Mouse (Mus musculus): Measurements from ENCODE around the gene Tmem184b. TPM values are rescaled to one million over a fixed set of nuclear protein-coding genes. Genes with fewer than 3 reads are reported as not detected.

Gene Tmem184b
- polyA plus RNA-seq, 1 experiment from 2014 or later = 55.0 TPM

- H3K4me3 ChIP-seq (ENCODE audit: low read depth, low read length) = no peak overlapping the region
- no peak overlapping the region for H3K9ac ChIP-seq (ENCODE audit: low read depth, low read length)
- H3K9me3 ChIP-seq (replicated peaks; ENCODE audit: control insufficient read depth, low read length) = no peaks in the 10 kb centered on the region
- peak overlapping the region; percentile 38; the same call in 1 of the 2 replicates for H3K4me2 ChIP-seq
- no peaks in the 10 kb centered on the region for H3K27me3 ChIP-seq (ENCODE audit: control insufficient read depth, insufficient read depth, low read length)
- no peak for ATAC-seq (replicated peaks; ENCODE audit: insufficient number of reproducible peaks, low FRiP score, low TSS enrichment)
- no peak overlapping the region for H3K27ac ChIP-seq (ENCODE audit: low read depth, low read length)
- peaks cover 51% of the 10 kb centered on the region for H3K4me1 ChIP-seq (ENCODE audit: control insufficient read depth, insufficient read depth, low read length)
- WGBS (ENCODE audit: insufficient replicate concordance) = 73% methylated on average over 14 of the region's 14 CpGs
- H3K36me3 ChIP-seq (ENCODE audit: control insufficient read depth, insufficient read depth, low read length) = 0 out of 2 replicates have a peak, but pooled peaks cover 3% of the 10 kb centered on the region
Measured at GRCm38 (mm10) chr15:79399231-79400052, 3.9 kb downstream of the Tmem184b start.

GRCm38 (mm10) chr15:79396736-79397135 is 6.6 kb downstream of the Tmem184b start:
- Histone ChIP-seq H3K9me3 (replicated peaks; ENCODE audit: control insufficient read depth, low read length) (no peaks in the 10 kb centered on the region), H3K27me3 (ENCODE audit: control insufficient read depth, insufficient read depth, low read length) (no peaks in the 10 kb centered on the region), H3K9ac (ENCODE audit: low read depth, low read length) (no peak overlapping the region), H3K4me3 (ENCODE audit: low read depth, low read length) (no peak overlapping the region), H3K4me1 (ENCODE audit: control insufficient read depth, insufficient read depth, low read length) (peaks cover 68% of the 10 kb centered on the region), H3K4me2 (no peak overlapping the region), H3K27ac (ENCODE audit: low read depth, low read length) (no peak overlapping the region), H3K36me3 (ENCODE audit: control insufficient read depth, insufficient read depth, low read length) (0 out of 2 replicates have a peak, but pooled peaks cover 3% of the 10 kb centered on the region)
- WGBS (ENCODE audit: insufficient replicate concordance) = 70% methylated on average over 11 of the region's 11 CpGs
- no peak for ATAC-seq (replicated peaks; ENCODE audit: insufficient number of reproducible peaks, low FRiP score, low TSS enrichment)

- no peaks in the 10 kb centered on the region for H3K27me3 ChIP-seq (ENCODE audit: control insufficient read depth, insufficient read depth, low read length)
- no peak overlapping the region for H3K9ac ChIP-seq (ENCODE audit: low read depth, low read length)
- 58% methylated on average over 6 of the region's 6 CpGs for WGBS (ENCODE audit: insufficient replicate concordance)
- 0 out of 2 replicates have a peak, but pooled peaks cover 3% of the 10 kb centered on the region for H3K36me3 ChIP-seq (ENCODE audit: control insufficient read depth, insufficient read depth, low read length)
- no peak overlapping the region for H3K27ac ChIP-seq (ENCODE audit: low read depth, low read length)
- peaks cover 69% of the 10 kb centered on the region for H3K4me1 ChIP-seq (ENCODE audit: control insufficient read depth, insufficient read depth, low read length)
- peak overlapping the region; percentile 14; the same call in 1 of the 2 replicates for H3K4me2 ChIP-seq
- no peak overlapping the region for H3K4me3 ChIP-seq (ENCODE audit: low read depth, low read length)
- no peaks in the 10 kb centered on the region for H3K9me3 ChIP-seq (replicated peaks; ENCODE audit: control insufficient read depth, low read length)
- ATAC-seq (replicated peaks; ENCODE audit: insufficient number of reproducible peaks, low FRiP score, low TSS enrichment) = no peak
Measured at GRCm38 (mm10) chr15:79395281-79395680, 8.1 kb downstream of the Tmem184b start.

- H3K27ac ChIP-seq (ENCODE audit: low read depth, low read length) = no peak overlapping the region
- H3K36me3 ChIP-seq (ENCODE audit: control insufficient read depth, insufficient read depth, low read length) = 0 out of 2 replicates have a peak, but pooled peaks cover 3% of the 10 kb centered on the region
- peak overlapping the region; percentile 14; the same call in 1 of the 2 replicates for H3K4me2 ChIP-seq
- WGBS (ENCODE audit: insufficient replicate concordance) = 75% methylated on average over 4 of the region's 4 CpGs
- H3K4me1 ChIP-seq (ENCODE audit: control insufficient read depth, insufficient read depth, low read length) = peaks cover 69% of the 10 kb centered on the region
- no peaks in the 10 kb centered on the region for H3K27me3 ChIP-seq (ENCODE audit: control insufficient read depth, insufficient read depth, low read length)
- no peak overlapping the region for H3K9ac ChIP-seq (ENCODE audit: low read depth, low read length)
- no peak for ATAC-seq (replicated peaks; ENCODE audit: insufficient number of reproducible peaks, low FRiP score, low TSS enrichment)
- no peak overlapping the region for H3K4me3 ChIP-seq (ENCODE audit: low read depth, low read length)
- H3K9me3 ChIP-seq (replicated peaks; ENCODE audit: control insufficient read depth, low read length) = no peaks in the 10 kb centered on the region
Measured at GRCm38 (mm10) chr15:79394842-79395241, 8.5 kb downstream of the Tmem184b start.

GRCm38 (mm10) chr15:79393101-79393500 is 10.3 kb downstream of the Tmem184b start:
- WGBS (ENCODE audit: insufficient replicate concordance) = 81% methylated on average over 6 of the region's 6 CpGs
- H3K36me3 ChIP-seq (ENCODE audit: control insufficient read depth, insufficient read depth, low read length) = 0 out of 2 replicates have a peak, but pooled peaks cover 2% of the 10 kb centered on the region
- no peak overlapping the region for H3K4me2 ChIP-seq
- no peaks in the 10 kb centered on the region for H3K9me3 ChIP-seq (replicated peaks; ENCODE audit: control insufficient read depth, low read length)
- no peak overlapping the region for H3K9ac ChIP-seq (ENCODE audit: low read depth, low read length)
- no peak for ATAC-seq (replicated peaks; ENCODE audit: insufficient number of reproducible peaks, low FRiP score, low TSS enrichment)
- H3K27ac ChIP-seq (ENCODE audit: low read depth, low read length) = 0 out of 2 replicates have a peak overlapping the region, but pooled peaks have one; percentile 89
- peaks cover 74% of the 10 kb centered on the region for H3K4me1 ChIP-seq (ENCODE audit: control insufficient read depth, insufficient read depth, low read length)
- H3K4me3 ChIP-seq (ENCODE audit: low read depth, low read length) = no peak overlapping the region
- H3K27me3 ChIP-seq (ENCODE audit: control insufficient read depth, insufficient read depth, low read length) = no peaks in the 10 kb centered on the region

GRCm38 (mm10) chr15:79392527-79392926 is 10.8 kb downstream of the Tmem184b start:
- WGBS (ENCODE audit: insufficient replicate concordance) = 72% methylated on average over 5 of the region's 5 CpGs
- H3K4me2 ChIP-seq = peak overlapping the region; percentile 7; the same call in 1 of the 2 replicates
- no peaks in the 10 kb centered on the region for H3K9me3 ChIP-seq (replicated peaks; ENCODE audit: control insufficient read depth, low read length)
- no peak overlapping the region for H3K4me3 ChIP-seq (ENCODE audit: low read depth, low read length)
- H3K4me1 ChIP-seq (ENCODE audit: control insufficient read depth, insufficient read depth, low read length) = peaks cover 76% of the 10 kb centered on the region
- no peaks in the 10 kb centered on the region for H3K27me3 ChIP-seq (ENCODE audit: control insufficient read depth, insufficient read depth, low read length)
- H3K27ac ChIP-seq (ENCODE audit: low read depth, low read length) = peak overlapping the region; percentile 89
- no peaks in the 10 kb centered on the region for H3K36me3 ChIP-seq (ENCODE audit: control insufficient read depth, insufficient read depth, low read length)
- H3K9ac ChIP-seq (ENCODE audit: low read depth, low read length) = no peak overlapping the region
- ATAC-seq (replicated peaks; ENCODE audit: insufficient number of reproducible peaks, low FRiP score, low TSS enrichment) = no peak

GRCm38 (mm10) chr15:79391447-79392093 is 11.8 kb downstream of the Tmem184b start:
- Histone ChIP-seq H3K4me2 (peak overlapping the region; percentile 35; the same call in 1 of the 2 replicates), H3K27ac (ENCODE audit: low read depth, low read length) (peak overlapping the region; percentile 89), H3K9ac (ENCODE audit: low read depth, low read length) (no peak overlapping the region), H3K4me1 (ENCODE audit: control insufficient read depth, insufficient read depth, low read length) (peaks cover 81% of the 10 kb centered on the region), H3K27me3 (ENCODE audit: control insufficient read depth, insufficient read depth, low read length) (no peaks in the 10 kb centered on the region), H3K4me3 (ENCODE audit: low read depth, low read length) (no peak overlapping the region), H3K36me3 (ENCODE audit: control insufficient read depth, insufficient read depth, low read length) (no peaks in the 10 kb centered on the region), H3K9me3 (replicated peaks; ENCODE audit: control insufficient read depth, low read length) (no peaks in the 10 kb centered on the region)
- 10% methylated on average over 7 of the region's 7 CpGs for WGBS (ENCODE audit: insufficient replicate concordance)
- ATAC-seq (replicated peaks; ENCODE audit: insufficient number of reproducible peaks, low FRiP score, low TSS enrichment) = peak; percentile 70

- Histone ChIP-seq H3K36me3 (ENCODE audit: control insufficient read depth, insufficient read depth, low read length) (no peaks in the 10 kb centered on the region), H3K9me3 (replicated peaks; ENCODE audit: control insufficient read depth, low read length) (no peaks in the 10 kb centered on the region), H3K27ac (ENCODE audit: low read depth, low read length) (peak overlapping the region; percentile 18; the same call in 1 of the 2 replicates), H3K4me3 (ENCODE audit: low read depth, low read length) (no peak overlapping the region), H3K4me2 (no peak overlapping the region), H3K9ac (ENCODE audit: low read depth, low read length) (no peak overlapping the region), H3K27me3 (ENCODE audit: control insufficient read depth, insufficient read depth, low read length) (no peaks in the 10 kb centered on the region), H3K4me1 (ENCODE audit: control insufficient read depth, insufficient read depth, low read length) (peaks cover 72% of the 10 kb centered on the region)
- no peak for ATAC-seq (replicated peaks; ENCODE audit: insufficient number of reproducible peaks, low FRiP score, low TSS enrichment)
- WGBS (ENCODE audit: insufficient replicate concordance) = 76% methylated on average over 6 of the region's 6 CpGs
Measured at GRCm38 (mm10) chr15:79390434-79390833, 12.9 kb downstream of the Tmem184b start.

Data from heart, embryonic 11.5 days (tissue).